Mouse (Mus musculus): ENCODE measurements around the gene Pla2g1b. TPM values are rescaled to one million over a fixed set of nuclear protein-coding genes. Genes with fewer than 3 reads are reported as not detected.

The Pla2g1b gene
- polyA plus RNA-seq, 2 experiments = not detected

DNA sequence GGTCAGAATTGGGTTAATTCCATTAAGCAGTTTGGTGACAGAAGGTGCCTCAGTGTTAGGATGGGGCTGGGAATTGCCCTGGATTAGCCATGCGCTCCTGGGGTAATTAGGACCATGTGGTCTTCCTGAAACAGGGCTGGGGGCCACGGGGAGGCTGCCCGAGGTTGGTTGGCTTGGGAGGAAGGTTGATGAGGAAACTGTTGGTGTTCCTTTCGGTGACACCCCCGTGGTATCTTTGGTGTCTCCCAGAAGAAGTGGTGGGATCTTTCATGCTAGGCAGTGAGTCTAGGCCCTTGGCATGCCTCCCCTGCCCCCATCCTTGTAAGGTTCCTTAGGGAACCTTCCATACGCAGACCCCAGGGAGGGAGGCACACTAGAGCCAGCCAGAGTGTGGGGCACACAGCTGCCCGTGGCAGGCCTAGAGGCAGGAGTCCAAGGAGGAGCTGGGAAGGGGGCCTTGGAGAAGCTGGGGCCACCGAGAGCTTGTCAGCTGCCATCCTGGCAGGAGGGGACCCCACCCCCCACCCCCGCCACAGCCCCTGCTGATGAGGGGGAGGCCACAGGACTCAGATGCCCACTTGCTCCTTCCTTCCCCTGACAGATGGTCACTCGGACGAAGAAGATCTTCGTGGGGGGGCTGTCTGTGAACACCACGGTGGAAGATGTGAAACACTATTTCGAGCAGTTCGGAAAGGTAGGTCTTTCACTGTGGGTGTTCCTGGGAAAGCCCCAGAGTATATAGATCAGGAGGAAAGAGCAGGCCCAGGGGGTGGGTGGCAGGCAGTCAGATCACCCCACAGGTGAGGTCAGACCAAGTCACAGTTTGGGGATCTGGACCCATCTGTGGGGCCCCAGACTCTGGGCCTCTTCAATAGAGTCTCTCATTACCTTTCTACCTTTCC is 31.0 kb upstream of the Pla2g1b start:
- H3K9ac ChIP-seq (ENCODE audit: low read depth, low read length, severe bottlenecking) = peak overlapping the region; percentile 12; the same call in 1 of the 2 replicates
- TF ChIP-seq POLR2A (IDR thresholded peaks at IDR 0.05; ENCODE audit: borderline replicate concordance, extremely low read depth, insufficient read depth, insufficient read length) = no peak
- 36% methylated on average over 15 of the region's 15 CpGs for WGBS
- H3K27ac ChIP-seq (replicated peaks; ENCODE audit: low read depth, low read length) = peak overlapping the region; percentile 33; the same call in 1 of the 2 replicates
- H3K4me3 ChIP-seq (replicated peaks; ENCODE audit: low read length) = no peak overlapping the region
- no peak overlapping the region for H3K4me2 ChIP-seq (replicated peaks; ENCODE audit: low read depth, low read length, severe bottlenecking)
- no peaks in the 10 kb centered on the region for H3K9me3 ChIP-seq (ENCODE audit: control insufficient read depth, low read length)
- H3K4me1 ChIP-seq (ENCODE audit: control insufficient read depth, insufficient read depth, low read length) = peaks cover 58% of the 10 kb centered on the region
- no peaks in the 10 kb centered on the region for H3K27me3 ChIP-seq (ENCODE audit: control insufficient read depth, insufficient read depth, low read length)
- no peak for ATAC-seq (ENCODE audit: low FRiP score, low read depth)
- DNase-seq (ENCODE audit: low spot score) = no peak
- H3K36me3 ChIP-seq (ENCODE audit: control insufficient read depth, insufficient read depth, low read length) = peaks cover 40% of the 10 kb centered on the region

DNA sequence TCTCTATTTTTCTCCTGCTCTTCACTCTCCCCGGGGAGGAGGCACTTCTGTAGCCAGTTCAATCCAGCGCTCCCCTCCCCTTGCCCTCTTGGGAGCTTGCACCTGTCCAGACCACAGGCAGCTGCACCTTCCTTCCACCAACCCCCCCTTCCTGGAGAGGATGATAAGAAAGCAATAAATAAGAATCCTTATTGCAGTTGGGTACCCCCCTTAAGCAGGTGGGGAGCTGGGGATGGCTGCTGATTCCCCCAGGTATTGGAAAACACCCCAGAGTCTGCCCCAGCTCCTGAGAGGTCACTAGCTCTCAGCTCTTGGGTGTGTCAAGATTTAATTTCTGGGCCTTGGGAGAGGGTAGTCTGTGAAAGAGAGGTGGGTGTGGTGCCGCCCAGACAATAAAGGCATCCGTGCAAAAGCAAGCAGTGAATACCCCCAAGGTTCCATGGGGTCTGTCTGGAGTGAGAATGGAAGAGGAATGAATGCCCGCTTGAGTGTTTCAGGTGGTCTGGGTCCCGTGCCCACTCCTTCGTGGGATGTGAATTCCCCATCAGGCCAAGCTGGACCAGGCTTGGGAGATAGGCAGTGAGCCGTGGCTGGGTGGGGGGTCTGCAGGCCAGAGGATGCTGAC is 30.2 kb upstream of the Pla2g1b start:
- H3K4me3 ChIP-seq (replicated peaks; ENCODE audit: low read length) = peak overlapping the region; percentile 34
- H3K4me1 ChIP-seq (ENCODE audit: control insufficient read depth, insufficient read depth, low read length) = peaks cover 57% of the 10 kb centered on the region
- peak overlapping the region; percentile 78 for H3K4me2 ChIP-seq (replicated peaks; ENCODE audit: low read depth, low read length, severe bottlenecking)
- ATAC-seq (ENCODE audit: low FRiP score, low read depth) (peak; percentile 17; the same call in 1 of the 2 replicates), DNase-seq (ENCODE audit: low spot score) (no peak)
- H3K27me3 ChIP-seq (ENCODE audit: control insufficient read depth, insufficient read depth, low read length) = no peaks in the 10 kb centered on the region
- no peak for TF ChIP-seq POLR2A (IDR thresholded peaks at IDR 0.05; ENCODE audit: borderline replicate concordance, extremely low read depth, insufficient read depth, insufficient read length)
- peaks cover 47% of the 10 kb centered on the region for H3K36me3 ChIP-seq (ENCODE audit: control insufficient read depth, insufficient read depth, low read length)
- 20% methylated on average over 8 of the region's 8 CpGs for WGBS
- H3K9me3 ChIP-seq (ENCODE audit: control insufficient read depth, low read length) = no peaks in the 10 kb centered on the region
- H3K9ac ChIP-seq (ENCODE audit: low read depth, low read length, severe bottlenecking) = peak overlapping the region; percentile 68
- H3K27ac ChIP-seq (replicated peaks; ENCODE audit: low read depth, low read length) = peak overlapping the region; percentile 86

DNA sequence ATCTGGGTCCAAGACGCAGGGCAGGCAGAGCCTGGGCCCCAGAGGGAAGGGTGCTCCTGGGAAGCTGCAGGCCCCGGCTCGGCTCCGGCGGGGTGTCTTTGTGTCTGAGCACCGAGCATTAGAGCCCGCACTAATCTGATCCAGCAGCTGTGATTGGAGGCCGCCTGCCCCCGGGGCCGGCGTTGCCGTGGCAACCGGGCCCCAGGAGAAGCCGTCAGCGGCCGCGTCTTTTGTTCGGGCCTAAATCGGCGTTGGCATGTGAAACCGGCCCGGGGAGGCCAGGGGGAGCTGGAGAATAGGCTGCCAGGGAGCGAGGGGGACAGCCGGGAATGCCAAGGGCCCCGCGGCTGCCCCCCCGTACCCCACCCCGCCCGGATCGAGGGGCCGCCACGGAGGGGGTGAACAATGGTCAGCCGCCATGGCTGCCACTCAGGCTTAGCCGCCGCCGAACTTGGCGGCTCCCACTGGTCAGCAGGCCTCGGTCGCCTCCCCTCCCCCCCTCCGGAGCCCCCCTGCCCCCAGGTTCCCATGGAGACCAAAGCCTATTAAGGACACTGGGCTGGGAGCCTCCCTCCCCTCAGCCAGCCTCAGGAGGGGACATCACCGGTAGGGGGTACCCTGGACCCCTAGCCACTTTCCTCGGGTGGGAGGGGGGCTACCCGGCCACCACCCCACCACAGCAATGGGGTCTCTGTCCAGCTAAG is 29.5 kb upstream of the Pla2g1b start:
- H3K27ac ChIP-seq (replicated peaks; ENCODE audit: low read depth, low read length) = peak overlapping the region; percentile 86
- 2% methylated on average over 26 of the region's 43 CpGs for WGBS

DNA sequence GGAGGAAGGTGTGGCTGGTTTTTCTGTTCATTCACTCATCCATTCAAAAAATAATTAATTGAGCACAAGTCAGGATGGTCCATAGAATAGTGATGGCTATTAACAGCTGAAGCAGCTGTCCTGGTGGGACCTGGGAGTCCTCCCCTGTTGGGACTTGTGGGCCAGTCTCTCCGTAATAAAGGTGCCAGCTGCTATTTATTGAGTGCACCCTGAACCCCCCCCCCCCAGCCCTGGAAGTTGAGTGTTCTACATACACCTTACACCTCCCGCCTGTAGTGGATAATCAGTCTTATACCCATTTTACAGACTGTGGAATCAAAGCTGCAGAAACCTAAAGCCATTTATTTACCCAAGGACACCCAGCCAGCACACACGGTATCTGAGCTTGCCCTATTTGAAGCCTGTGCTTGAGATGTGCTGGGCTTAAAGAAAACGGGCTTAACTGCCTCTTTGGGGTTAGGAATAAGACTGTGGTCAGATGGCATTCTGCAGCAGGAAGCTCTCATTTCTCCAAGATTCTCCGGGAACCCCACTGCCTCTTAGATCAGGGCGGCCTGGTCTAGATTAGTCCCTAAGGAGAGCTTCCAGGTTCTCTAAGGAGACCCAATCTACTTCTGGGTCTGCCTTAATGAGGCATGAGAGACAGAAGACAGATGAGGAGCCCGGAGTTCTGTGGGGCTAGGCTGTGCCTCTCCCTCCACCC is 28.7 kb upstream of the Pla2g1b start:
- peak overlapping the region; percentile 34; the same call in 1 of the 2 replicates for H3K4me3 ChIP-seq (replicated peaks; ENCODE audit: low read length)
- H3K4me1 ChIP-seq (ENCODE audit: control insufficient read depth, insufficient read depth, low read length) = peaks cover 46% of the 10 kb centered on the region
- H3K27ac ChIP-seq (replicated peaks; ENCODE audit: low read depth, low read length) = peak overlapping the region; percentile 86
- H3K9ac ChIP-seq (ENCODE audit: low read depth, low read length, severe bottlenecking) = peak overlapping the region; percentile 68; the same call in 1 of the 2 replicates
- peaks cover 57% of the 10 kb centered on the region for H3K36me3 ChIP-seq (ENCODE audit: control insufficient read depth, insufficient read depth, low read length)
- no peak for ATAC-seq (ENCODE audit: low FRiP score, low read depth)
- H3K27me3 ChIP-seq (ENCODE audit: control insufficient read depth, insufficient read depth, low read length) = no peaks in the 10 kb centered on the region
- H3K9me3 ChIP-seq (ENCODE audit: control insufficient read depth, low read length) = no peaks in the 10 kb centered on the region
- WGBS = 34% methylated on average over 7 of the region's 7 CpGs
- no peak for DNase-seq (ENCODE audit: low spot score)
- no peak for TF ChIP-seq POLR2A (IDR thresholded peaks at IDR 0.05; ENCODE audit: borderline replicate concordance, extremely low read depth, insufficient read depth, insufficient read length)
- peak overlapping the region; percentile 78; the same call in 1 of the 2 replicates for H3K4me2 ChIP-seq (replicated peaks; ENCODE audit: low read depth, low read length, severe bottlenecking)

More for the DNA sequence above, 29.5 kb upstream of the Pla2g1b start:
- Histone ChIP-seq H3K27me3 (ENCODE audit: control insufficient read depth, insufficient read depth, low read length) (no peaks in the 10 kb centered on the region), H3K4me3 (replicated peaks; ENCODE audit: low read length) (peak overlapping the region; percentile 34), H3K36me3 (ENCODE audit: control insufficient read depth, insufficient read depth, low read length) (peaks cover 51% of the 10 kb centered on the region), H3K4me1 (ENCODE audit: control insufficient read depth, insufficient read depth, low read length) (peaks cover 50% of the 10 kb centered on the region), H3K9ac (ENCODE audit: low read depth, low read length, severe bottlenecking) (peak overlapping the region; percentile 68), H3K9me3 (ENCODE audit: control insufficient read depth, low read length) (no peaks in the 10 kb centered on the region), H3K4me2 (replicated peaks; ENCODE audit: low read depth, low read length, severe bottlenecking) (peak overlapping the region; percentile 78)
- TF ChIP-seq POLR2A (IDR thresholded peaks at IDR 0.05; ENCODE audit: borderline replicate concordance, extremely low read depth, insufficient read depth, insufficient read length) = 0 out of 2 replicates have a peak, but pooled peaks have one; percentile 19
- ATAC-seq (ENCODE audit: low FRiP score, low read depth) (peak; percentile 85), DNase-seq (ENCODE audit: low spot score) (peak; percentile 76)
